8 mouse cellular contexts compared by ENCODE assay signal in the genomic region with DNA sequence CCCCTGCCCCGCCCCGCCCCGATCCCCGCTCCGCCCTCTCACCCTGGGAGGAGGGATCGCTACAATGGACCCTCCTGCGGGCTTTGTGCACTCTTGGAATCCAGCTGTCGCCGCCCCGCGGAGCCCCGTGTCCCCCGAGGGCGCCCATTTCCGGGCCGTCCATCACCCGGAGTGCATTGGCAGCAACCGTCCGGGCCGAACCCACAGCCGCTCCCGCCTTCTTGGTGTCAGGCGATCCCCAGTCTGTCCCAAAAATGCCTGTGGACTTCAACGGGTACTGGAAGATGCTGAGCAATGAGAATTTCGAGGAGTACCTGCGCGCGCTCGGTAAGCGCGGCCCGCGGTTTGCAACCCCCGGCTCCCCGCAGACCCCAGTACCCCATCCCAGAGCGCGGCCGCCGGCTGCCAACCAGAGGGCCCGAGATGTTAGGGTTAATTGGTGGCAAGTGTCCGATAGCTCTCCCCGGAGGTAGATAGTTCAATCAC. TPM values are rescaled to one million over a fixed set of nuclear protein-coding genes. Genes with fewer than 3 reads are reported as not detected.
DNase-seq lines count a peak whose midpoint lies in the region; ATAC-seq and TF ChIP-seq lines count a peak whose summit lies in the region.

No protein-coding gene starts in this region.

- TF ChIP-seq POLR2A in ES-Bruce4 (IDR thresholded peaks at IDR 0.05; ENCODE audit: insufficient read depth, low read length) = no peak
- TF ChIP-seq POLR2A in brain, embryonic 14.5 days (IDR thresholded peaks at IDR 0.05; ENCODE audit: borderline replicate concordance, extremely low read depth, insufficient read depth, insufficient read length, poor library complexity, severe bottlenecking) = no peak

- no peak for TF ChIP-seq CTCF in ES-Bruce4 (IDR thresholded peaks at IDR 0.05; ENCODE audit: low read depth, low read length)
- no peak for TF ChIP-seq CTCF in brain, embryonic 14.5 days (IDR thresholded peaks at IDR 0.05; ENCODE audit: borderline replicate concordance, extremely low read depth, insufficient read depth, insufficient read length)

- H3K9ac ChIP-seq in ES-Bruce4 (ENCODE audit: low read depth, poor library complexity, severe bottlenecking) = peak overlapping the region; percentile 38
- 0 out of 2 replicates have a peak overlapping the region, but pooled peaks have one; percentile 40 for H3K9ac ChIP-seq in liver, embryonic 15.5 days
- H3K9ac ChIP-seq in neural tube, embryonic 13.5 days = peak overlapping the region; percentile 83

- H3K4me3 ChIP-seq in ES-Bruce4 (ENCODE audit: low read depth, low read length) = peak overlapping the region; percentile 75
- peak overlapping the region; percentile 54 for H3K4me3 ChIP-seq in liver, embryonic 15.5 days (replicated peaks)
- peak overlapping the region; percentile 60 for H3K4me3 ChIP-seq in neural tube, embryonic 13.5 days

- no peak overlapping the region for H3K27ac ChIP-seq in ES-Bruce4 (ENCODE audit: insufficient read depth, low read length)
- peak overlapping the region; percentile 54 for H3K27ac ChIP-seq in liver, embryonic 15.5 days (replicated peaks)
- peak overlapping the region; percentile 69 for H3K27ac ChIP-seq in neural tube, embryonic 13.5 days (replicated peaks)

- no peaks in the 10 kb centered on the region for H3K36me3 ChIP-seq in ES-Bruce4 (ENCODE audit: control insufficient read depth, insufficient read depth, low read length, poor library complexity, severe bottlenecking)
- H3K36me3 ChIP-seq in liver, embryonic 15.5 days (replicated peaks) = no peaks in the 10 kb centered on the region
- no peaks in the 10 kb centered on the region for H3K36me3 ChIP-seq in neural tube, embryonic 13.5 days

- peak overlapping the region; percentile 59 for H3K4me2 ChIP-seq in liver, embryonic 15.5 days
- H3K4me2 ChIP-seq in neural tube, embryonic 13.5 days = peak overlapping the region; percentile 78

- H3K27me3 ChIP-seq in ES-Bruce4 (ENCODE audit: control insufficient read depth, insufficient read depth, low read length, poor library complexity, severe bottlenecking) = no peaks in the 10 kb centered on the region
- H3K27me3 ChIP-seq in liver, embryonic 15.5 days = peaks cover 41% of the 10 kb centered on the region
- H3K27me3 ChIP-seq in neural tube, embryonic 13.5 days = no peaks in the 10 kb centered on the region

- H3K9me3 ChIP-seq in ES-Bruce4 (replicated peaks; ENCODE audit: control insufficient read depth, insufficient read depth, low read length, poor library complexity, severe bottlenecking) = no peaks in the 10 kb centered on the region
- no peaks in the 10 kb centered on the region for H3K9me3 ChIP-seq in liver, embryonic 15.5 days (replicated peaks)
- no peaks in the 10 kb centered on the region for H3K9me3 ChIP-seq in neural tube, embryonic 13.5 days

- H3K4me1 ChIP-seq in ES-Bruce4 (ENCODE audit: control insufficient read depth, insufficient read depth, low read length) = peaks cover 2% of the 10 kb centered on the region
- H3K4me1 ChIP-seq in liver, embryonic 15.5 days (replicated peaks) = peaks cover 35% of the 10 kb centered on the region
- H3K4me1 ChIP-seq in neural tube, embryonic 13.5 days (replicated peaks) = peaks cover 62% of the 10 kb centered on the region

- WGBS in liver, embryonic 15.5 days (ENCODE audit: insufficient replicate concordance) = under 1% methylated on average over 39 of the region's 42 CpGs
- WGBS in neural tube, embryonic 13.5 days = under 1% methylated on average over 39 of the region's 42 CpGs

- TF ChIP-seq EP300 in ES-Bruce4 (IDR thresholded peaks at IDR 0.05; ENCODE audit: insufficient read depth, low read depth, low read length) = peak; percentile 59; the same call in 1 of the 2 replicates

- intact Hi-C loops in gastrocnemius, postnatal 14 days (cut with DNase I; ENCODE audit: low total_unique reads) = loop anchor here (5.0 kb wide), 1 partner anchor 113 kb away; no protein-coding TSS in a partner anchor

- peak; percentile 53 for ATAC-seq in liver, embryonic 15.5 days (ENCODE audit: insufficient read depth)
- ATAC-seq in neural tube, embryonic 13.5 days (ENCODE audit: low read depth) = peak; percentile 60

- DNase-seq in brain, embryonic 14.5 days (ENCODE audit: low read depth) = peak; percentile 64
- DNase-seq in gastrocnemius, postnatal 14 days = peak; percentile 58
- peak; percentile 14 for DNase-seq in induced T-regulatory cell, adult 2 months (ENCODE audit: low read depth)
- no peak for DNase-seq in natural killer cell, adult 2 months (ENCODE audit: low spot score in 2 of 2)
- no peak for DNase-seq in spleen, adult 18-20 months

RNA-seq across cellular contexts. Expression of a gene that starts 2.0 kb away (rescaled TPM):
- polyA plus RNA-seq in ES-Bruce4 (2011; ENCODE audit: insufficient read depth, insufficient read length, low read depth, missing spikeins) = 14.0 and 14.6 TPM in 2 replicates
- 43.6 and 49.0 TPM in 2 replicates for polyA plus RNA-seq in brain, embryonic 14.5 days (2012; rRNA removed)
- total RNA-seq in gastrocnemius, postnatal 14 days (2021) = 1 to 10 TPM; 2.3 to 4.0 TPM
- polyA plus RNA-seq in liver, embryonic 15.5 days (2015; fragmentation: Nextera tagmentation; extraction: Ambion mirVana) = 38.6 and 39.9 TPM in 2 replicates
- polyA plus RNA-seq in neural tube, embryonic 13.5 days (2015; fragmentation: Nextera tagmentation; extraction: Ambion mirVana) = 135 and 145 TPM in 2 replicates

Comparison
In these comparisons a context has a peak if more than half of its experiments do, and no peak if none do; other contexts are left out.
1. DNase-seq: peak in brain, embryonic 14.5 days (single experiment), gastrocnemius, postnatal 14 days (single experiment) and induced T-regulatory cell, adult 2 months (single experiment); none in natural killer cell, adult 2 months (0 of 2) and spleen, adult 18-20 months (0 of 2).
2. Peak in every context shown above with its lines, with median percentiles within 50 percentile points of each other: H3K4me3 ChIP-seq and H3K9ac ChIP-seq.